Mouse (Mus musculus) erythroblast, embryonic 14.5 days (primary cell): ENCODE measurements around the gene Gm960. TPM values are rescaled to one million over a fixed set of nuclear protein-coding genes. Genes with fewer than 3 reads are reported as not detected.

ENCODE experiments used
- H3K27me3 ChIP-seq: 2 replicates; pipeline ENCODE4 v1.6.1; 2012; ENCODE audit warnings: inconsistent platforms; ENCODE audit not compliant: control insufficient read depth
- H3K36me3 ChIP-seq: 2 replicates; pipeline ENCODE4 v1.6.1; 2012; ENCODE audit warnings: mild to moderate bottlenecking, inconsistent platforms; ENCODE audit not compliant: control insufficient read depth
- H3K4me1 ChIP-seq: 2 replicates; pipeline ENCODE4 v1.6.1; 2012; ENCODE audit warnings: inconsistent platforms; ENCODE audit not compliant: control insufficient read depth
- H3K4me3 ChIP-seq: replicated peaks from 2 replicates; pipeline ENCODE3; 2012; ENCODE audit warnings: moderate library complexity, mild to moderate bottlenecking, inconsistent platforms
- H3K9me3 ChIP-seq: 2 replicates; pipeline ENCODE4 v1.6.1; 2012; ENCODE audit warnings: low read length, inconsistent platforms, mixed read lengths; ENCODE audit not compliant: control insufficient read depth
- GATA1 ChIP-seq: IDR thresholded peaks from 2 replicates; pipeline ENCODE4 v1.6.1; 2012; ENCODE audit warnings: low read length, inconsistent platforms, mixed read lengths
- TAL1 ChIP-seq: IDR thresholded peaks from 3 replicates; pipeline ENCODE4 v1.6.1; 2012; ENCODE audit warnings: low read length, inconsistent platforms, mixed read lengths
- polyA plus RNA-seq: library from polyadenylated mRNA; stranded (reverse); fragments of >175 nt; gene quantifications from 2 replicates; pipeline ENCODE4 v1.2.3, GENCODE M21; 2012

Gene Gm960
- polyA plus RNA-seq, 1 experiment: 0.18 TPM

DNA sequence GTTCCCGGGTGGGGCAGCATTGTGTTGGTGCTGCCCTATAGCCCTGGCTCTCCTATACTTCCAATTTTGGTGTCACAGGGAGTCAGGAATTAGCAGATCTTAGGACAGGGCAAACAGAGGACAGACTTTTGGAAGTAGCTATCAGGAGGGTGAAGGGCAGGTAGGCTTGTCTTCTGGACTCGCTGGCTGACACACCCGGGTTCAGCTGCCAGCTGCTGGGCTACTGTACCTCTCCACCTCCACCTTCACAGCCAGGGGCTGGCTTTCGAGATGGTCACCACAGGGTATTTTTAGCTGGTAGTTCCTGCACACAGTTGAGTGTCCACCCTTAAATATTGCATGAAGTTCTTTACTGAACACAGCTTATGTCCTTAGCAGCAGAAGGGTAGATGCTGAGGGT lies 90.0 kb downstream of the Gm960 start:
- Histone ChIP-seq H3K36me3 (peaks cover 78% of the 10 kb centered on the region), H3K4me1 (peaks cover 23% of the 10 kb centered on the region), H3K27me3 (no peaks in the 10 kb centered on the region), H3K4me3 (no peak overlapping the region), H3K9me3 (no peaks in the 10 kb centered on the region)
- TF ChIP-seq TAL1 (no peak), GATA1 (no peak)

- H3K27me3 ChIP-seq: no peaks in the 10 kb centered on the region
Observed at GRCm38 (mm10) chr19:4607406-4607805, 91.1 kb downstream of the Gm960 start.

DNA sequence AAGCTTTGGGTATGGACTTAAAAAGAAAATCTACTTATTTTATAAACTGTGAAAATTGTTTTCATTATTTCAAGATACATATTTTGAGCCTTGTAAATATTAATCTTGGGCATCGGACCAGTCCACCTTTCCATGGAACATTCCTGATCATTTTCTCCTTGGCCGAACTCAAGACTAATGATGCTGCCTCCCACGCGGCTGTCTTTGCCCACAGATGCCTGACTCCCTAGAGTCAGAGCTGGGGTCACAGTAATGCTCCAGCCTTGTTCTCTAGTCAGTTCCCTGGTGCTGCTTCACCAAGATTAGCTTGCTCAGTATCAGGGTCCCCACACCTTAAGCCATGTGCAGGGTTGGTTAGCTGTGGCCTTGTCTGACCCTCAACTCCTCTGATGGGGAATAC lies 92.8 kb downstream of the Gm960 start:
- Histone ChIP-seq H3K9me3 (no peaks in the 10 kb centered on the region), H3K27me3 (no peaks in the 10 kb centered on the region), H3K36me3 (peaks cover 75% of the 10 kb centered on the region), H3K4me1 (peaks cover 28% of the 10 kb centered on the region), H3K4me3 (no peak overlapping the region)
- no peak for TF ChIP-seq TAL1
- TF ChIP-seq GATA1: no peak

More at GRCm38 (mm10) chr19:4607406-4607805, 91.1 kb downstream of the Gm960 start:
- no peak for TF ChIP-seq TAL1
- no peaks in the 10 kb centered on the region for H3K9me3 ChIP-seq
- H3K4me3 ChIP-seq: no peak overlapping the region
- H3K36me3 ChIP-seq: peaks cover 79% of the 10 kb centered on the region
- peaks cover 28% of the 10 kb centered on the region for H3K4me1 ChIP-seq

GRCm38 (mm10) chr19:4603801-4604723 lies 94.4 kb downstream of the Gm960 start:
- H3K27me3 ChIP-seq: no peaks in the 10 kb centered on the region
- no peaks in the 10 kb centered on the region for H3K9me3 ChIP-seq
- TF ChIP-seq TAL1 (no peak), GATA1 (no peak)
- H3K4me1 ChIP-seq: peaks cover 30% of the 10 kb centered on the region
- H3K36me3 ChIP-seq: peaks cover 59% of the 10 kb centered on the region
- no peak overlapping the region for H3K4me3 ChIP-seq

GRCm38 (mm10) chr19:4602459-4602858 lies 96.0 kb downstream of the Gm960 start:
- Histone ChIP-seq H3K4me1 (peaks cover 30% of the 10 kb centered on the region), H3K27me3 (no peaks in the 10 kb centered on the region), H3K36me3 (peaks cover 46% of the 10 kb centered on the region), H3K4me3 (no peak overlapping the region), H3K9me3 (no peaks in the 10 kb centered on the region)
- TF ChIP-seq TAL1: no peak
- no peak for TF ChIP-seq GATA1

- Histone ChIP-seq H3K4me1 (peaks cover 8% of the 10 kb centered on the region), H3K9me3 (no peaks in the 10 kb centered on the region), H3K36me3 (no peaks in the 10 kb centered on the region; the same call in 1 of the 2 replicates), H3K4me3 (no peak overlapping the region), H3K27me3 (no peaks in the 10 kb centered on the region)
- no peak for TF ChIP-seq GATA1
- no peak for TF ChIP-seq TAL1
Observed at GRCm38 (mm10) chr19:4596071-4596470, 102.4 kb downstream of the Gm960 start.

- Histone ChIP-seq H3K27me3 (no peaks in the 10 kb centered on the region), H3K36me3 (no peaks in the 10 kb centered on the region), H3K4me1 (peaks cover 11% of the 10 kb centered on the region), H3K4me3 (no peak overlapping the region), H3K9me3 (no peaks in the 10 kb centered on the region)
- TF ChIP-seq TAL1 (no peak), GATA1 (no peak)
Observed at GRCm38 (mm10) chr19:4593792-4594522, 104.5 kb downstream of the Gm960 start.

- TF ChIP-seq TAL1: no peak
- no peak for TF ChIP-seq GATA1
- H3K9me3 ChIP-seq: no peaks in the 10 kb centered on the region
Observed at GRCm38 (mm10) chr19:4590025-4590424, 108.4 kb downstream of the Gm960 start.

GRCm38 (mm10) chr19:4589081-4589480 lies 109.4 kb downstream of the Gm960 start:
- peaks cover 8% of the 10 kb centered on the region; the same call in 1 of the 2 replicates for H3K27me3 ChIP-seq
- H3K36me3 ChIP-seq: no peaks in the 10 kb centered on the region
- peaks cover 12% of the 10 kb centered on the region for H3K4me1 ChIP-seq
- TF ChIP-seq TAL1 (no peak), GATA1 (no peak)
- H3K4me3 ChIP-seq: no peak overlapping the region
- no peaks in the 10 kb centered on the region for H3K9me3 ChIP-seq

More at GRCm38 (mm10) chr19:4590025-4590424, 108.4 kb downstream of the Gm960 start:
- no peak overlapping the region for H3K4me3 ChIP-seq
- no peaks in the 10 kb centered on the region for H3K36me3 ChIP-seq
- H3K27me3 ChIP-seq: peaks cover 8% of the 10 kb centered on the region; the same call in 1 of the 2 replicates
- peaks cover 13% of the 10 kb centered on the region for H3K4me1 ChIP-seq
